In genomic region chr7:73183761-73184160, GRCm38 (mm10) we compare ENCODE assay signal across 10 mouse cellular contexts.
A peak's percentile ranks its signal among the peaks of the same experiment; 100 is the strongest.
DNase-seq lines count a peak whose midpoint lies in the region; ATAC-seq and TF ChIP-seq lines count a peak whose summit lies in the region.
"Had no signal": no experiment of that assay in that cellular context is flagged by ENCODE, and none has a peak within 500 bp of the region (broad histone marks: within the 10 kb centered on the region; RNA-seq: fewer than 3 reads in every experiment).

No protein-coding gene starts in this region.

- TF ChIP-seq CTCF in lung, adult 2 months (IDR thresholded peaks at IDR 0.05; ENCODE audit: insufficient read depth, low read length) = no peak

- no peaks in the 10 kb centered on the region for H3K4me1 ChIP-seq in lung, adult 2 months (ENCODE audit: control insufficient read depth, insufficient read depth, low read length)
- H3K4me1 ChIP-seq in forebrain, embryonic 12.5 days = peaks cover 36% of the 10 kb centered on the region
- no peaks in the 10 kb centered on the region for H3K4me1 ChIP-seq in neural tube, embryonic 14.5 days (ENCODE audit: control insufficient read depth, insufficient read depth, low read length)

- intact Hi-C loops in heart, postnatal 36 days (cut with DNase I) = no loop called here

- peak overlapping the region; percentile 89 for H3K27ac ChIP-seq in forebrain, embryonic 12.5 days
- peak overlapping the region; percentile 62 for H3K27ac ChIP-seq in neural tube, embryonic 14.5 days (ENCODE audit: low read depth, low read length)

- H3K4me2 ChIP-seq in forebrain, embryonic 12.5 days = no peak overlapping the region
- H3K4me2 ChIP-seq in neural tube, embryonic 14.5 days (ENCODE audit: low read depth, low read length) = no peak overlapping the region
- H3K4me2 ChIP-seq: lung, embryonic 14.5 days had no signal

- no peaks in the 10 kb centered on the region for H3K27me3 ChIP-seq in forebrain, embryonic 12.5 days
- no peaks in the 10 kb centered on the region for H3K27me3 ChIP-seq in neural tube, embryonic 14.5 days (ENCODE audit: control insufficient read depth, insufficient read depth, low read length)

- no peaks in the 10 kb centered on the region for H3K36me3 ChIP-seq in forebrain, embryonic 12.5 days (replicated peaks)
- H3K36me3 ChIP-seq in neural tube, embryonic 14.5 days (ENCODE audit: control insufficient read depth, insufficient read depth, low read length) = no peaks in the 10 kb centered on the region
- H3K36me3 ChIP-seq: G1E had no signal

- H3K4me3 ChIP-seq in lung, adult 2 months (replicated peaks; ENCODE audit: extremely low read depth, low read depth, low read length) = no peak overlapping the region
- H3K4me3 ChIP-seq in forebrain, embryonic 12.5 days (replicated peaks) = no peak overlapping the region
- H3K4me3 ChIP-seq in neural tube, embryonic 14.5 days (ENCODE audit: low read depth, low read length) = no peak overlapping the region

- ATAC-seq in forebrain, embryonic 12.5 days (ENCODE audit: low FRiP score) = no peak
- ATAC-seq in neural tube, embryonic 14.5 days (ENCODE audit: low read depth) = no peak

- H3K9ac ChIP-seq in forebrain, embryonic 12.5 days = no peak overlapping the region
- H3K9ac ChIP-seq in neural tube, embryonic 14.5 days (replicated peaks; ENCODE audit: low read depth, low read length) = no peak overlapping the region
- H3K9ac ChIP-seq: lung, embryonic 14.5 days had no signal

- WGBS in lung, adult 2 months = 65% methylated on average over 8 of the region's 8 CpGs
- 83% methylated on average over 8 of the region's 8 CpGs for WGBS in forebrain, embryonic 12.5 days
- 72% methylated on average over 8 of the region's 8 CpGs for WGBS in neural tube, embryonic 14.5 days

- peaks cover 7% of the 10 kb centered on the region; the same call in 1 of the 2 replicates for H3K9me3 ChIP-seq in forebrain, embryonic 12.5 days
- no peaks in the 10 kb centered on the region for H3K9me3 ChIP-seq in neural tube, embryonic 14.5 days (ENCODE audit: control insufficient read depth, low read length)

- TF ChIP-seq POLR2A in lung, adult 2 months (IDR thresholded peaks at IDR 0.05; ENCODE audit: borderline replicate concordance, extremely low read depth, low read depth, low read length) = no peak

- DNase-seq in lung, postnatal 10 days = peak; percentile 38
- DNase-seq in lung, adult 2 months = no peak
- peak; percentile 18 to 26 for DNase-seq in heart, postnatal 36 days
- DNase-seq in natural killer cell, adult 2 months (ENCODE audit: low spot score in 2 of 2) = no peak
- DNase-seq in left cerebral cortex, adult 18-20 months (ENCODE audit: low spot score in 2 of 2) = no peak
- no peak for DNase-seq in kidney, adult 11 months
- DNase-seq: lung, embryonic 14.5 days had no signal

Comparison
In these comparisons a context has a peak if more than half of its experiments do, and no peak if none do; other contexts are left out.
1. DNase-seq: peak in lung, postnatal 10 days (single experiment) and heart, postnatal 36 days (2 of 2); none in lung, adult 2 months (single experiment), natural killer cell, adult 2 months (0 of 2), left cerebral cortex, adult 18-20 months (0 of 2) and kidney, adult 11 months (single experiment).